Mouse (Mus musculus) CD4-positive, CD25-positive, alpha-beta regulatory T cell, adult 9 weeks (primary cell): ENCODE results near the gene Dctn3. TPM values are rescaled to one million over a fixed set of nuclear protein-coding genes. Genes with fewer than 3 reads are reported as not detected.

ENCODE experiments used
- polyA plus RNA-seq: library from polyadenylated mRNA; unstranded; fragments of 100-300 nt; shearing (Covaris generic); gene quantifications from one replicate; pipeline ENCODE4 v1.2.1, GENCODE M21; 2017

Dctn3 gene
- polyA plus RNA-seq, result 146 TPM

GRCm38 (mm10) chr4:41722918-41723351 lies at the start of gene Dctn3:
TSS of gene Dctn3 (minus strand) at chr4:41723170.

GRCm38 (mm10) chr4:41755338-41756305 lies 32.7 kb upstream of the Dctn3 start, which contains the start of gene Sigmar1:
TSS of gene Sigmar1 (minus strand) at chr4:41756157.

GRCm38 (mm10) chr4:41754797-41755337 lies 31.9 kb upstream of the Dctn3 start, which contains the start of gene Galt:
TSS of gene Galt (plus strand) at chr4:41755228.

GRCm38 (mm10) chr4:41731052-41731765 lies 8.2 kb upstream of the Dctn3 start, which contains the start of gene Arid3c:
TSS of gene Arid3c (minus strand) at chr4:41731142.

GRCm38 (mm10) chr4:41713197-41714067 lies 9.5 kb downstream of the Dctn3 start, which contains the start of gene Rpp25l:
TSS of gene Rpp25l (minus strand) at chr4:41713534.

GRCm38 (mm10) chr4:41699783-41700182 lies 23.2 kb downstream of the Dctn3 start, which contains the start of gene Il11ra1:
TSS of gene Il11ra1 (plus strand) at chr4:41699989.

GRCm38 (mm10) chr4:41696930-41697841 lies 25.8 kb downstream of the Dctn3 start, which contains the start of gene Cntfr:
TSS of gene Cntfr (minus strand) at chr4:41697089.

Other genes with a start within 250 kb of the Dctn3 start
- not detected for gene AI464131, start 220.1 kb downstream of the Dctn3 start, polyA plus RNA-seq
- not detected for gene 1110017D15Rik, start 205.8 kb downstream of the Dctn3 start, polyA plus RNA-seq
- 0.88 TPM for gene Fam219a, start 153.6 kb downstream of the Dctn3 start, polyA plus RNA-seq
- gene Dnaic1, start 153.4 kb downstream of the Dctn3 start, polyA plus RNA-seq, result not detected
- gene Enho, start 82.8 kb downstream of the Dctn3 start, polyA plus RNA-seq, result not detected
- gene Cntfr, start 26.1 kb downstream of the Dctn3 start, polyA plus RNA-seq, result not detected
- 11.0 TPM for gene Il11ra1, start 23.2 kb downstream of the Dctn3 start, polyA plus RNA-seq
- gene Rpp25l, start 9.6 kb downstream of the Dctn3 start, polyA plus RNA-seq, result 54.5 TPM
- gene Arid3c, start 8.0 kb upstream of the Dctn3 start, polyA plus RNA-seq, result not detected
- 81.6 TPM for gene Galt, start 32.1 kb upstream of the Dctn3 start, polyA plus RNA-seq
- 57.2 TPM for gene Sigmar1, start 33.0 kb upstream of the Dctn3 start, polyA plus RNA-seq
- gene Ccl27a, start 51.1 kb upstream of the Dctn3 start, polyA plus RNA-seq, result 9.7 TPM
- gene Gm21541, start 180.4 kb upstream of the Dctn3 start, polyA plus RNA-seq, result not detected
- gene Gm20878, start 218.4 kb upstream of the Dctn3 start, polyA plus RNA-seq, result 2.1 TPM
- 0.10 TPM for gene Fam205a4, start 242.9 kb upstream of the Dctn3 start, polyA plus RNA-seq